Mouse (Mus musculus) liver, postnatal 0 days (tissue): Measurements from ENCODE around the gene Ifrd2.

Experiments
- CTCF ChIP-seq: sonication (generic); IDR thresholded peaks from 2 replicates; pipeline ENCODE4 v1.5.1; 2016; ENCODE audit warnings: antibody characterized with exemption, low read depth
- EP300 ChIP-seq: IDR thresholded peaks from 2 replicates; pipeline ENCODE4 v1.6.1; 2016; ENCODE audit warnings: antibody characterized with exemption, low read depth, mild to moderate bottlenecking

DNA sequence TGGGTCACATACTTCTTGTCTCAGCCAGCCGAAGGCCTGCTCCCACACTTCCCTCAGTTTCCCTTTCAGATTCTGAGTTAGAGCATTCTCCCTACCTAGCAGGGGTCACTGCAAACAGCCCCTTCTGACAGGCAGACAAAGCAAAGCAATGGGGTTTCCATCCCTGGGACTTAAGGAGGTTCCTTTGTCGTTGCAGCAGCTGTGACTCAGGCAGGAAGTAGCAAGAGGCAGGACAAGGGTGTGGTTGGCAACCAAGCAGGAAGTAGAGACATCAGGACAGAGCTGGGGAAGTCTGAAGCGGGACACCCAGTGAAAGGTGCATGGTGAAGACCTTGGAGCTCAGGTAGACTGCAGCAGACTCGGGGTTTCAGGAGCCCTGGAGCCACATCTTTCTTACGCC lies 37.1 kb downstream of the Ifrd2 start:
- TF ChIP-seq CTCF: no peak
- TF ChIP-seq EP300: no peak
